Mouse (Mus musculus) embryonic fibroblast, embryonic 13.5 days (primary cell): ENCODE data around the gene Tmie. TPM values are rescaled to one million over a fixed set of nuclear protein-coding genes. Genes with fewer than 3 reads are reported as not detected.
"Not testable (repeated sequence)": the region's sequence is repeated elsewhere in the genome, so short reads cannot be mapped to it uniquely, and the experiment has no call there.

Experiments
- H3K27ac ChIP-seq: 2 replicates; pipeline ENCODE4 v1.5.1; 2012; ENCODE audit warnings: low read length, control low read depth, inconsistent platforms; ENCODE audit not compliant: insufficient read depth
- H3K4me1 ChIP-seq: 2 replicates; pipeline ENCODE4 v1.6.1; 2011; ENCODE audit warnings: low read length; ENCODE audit not compliant: control insufficient read depth, insufficient read depth
- H3K4me3 ChIP-seq: 2 replicates; pipeline ENCODE4 v1.5.1; 2011; ENCODE audit warnings: mild to moderate bottlenecking, control low read depth, low read length; ENCODE audit not compliant: insufficient read depth
- CTCF ChIP-seq: IDR thresholded peaks from 2 replicates; pipeline ENCODE4 v1.5.1; 2011; ENCODE audit warnings: mild to moderate bottlenecking, control low read depth, low read length, moderate library complexity, borderline replicate concordance; ENCODE audit not compliant: insufficient read depth
- POLR2A ChIP-seq: IDR thresholded peaks from 2 replicates; pipeline ENCODE4 v1.6.1; 2011; ENCODE audit warnings: low read depth, mild to moderate bottlenecking, control low read depth, low read length, moderate library complexity
- polyA plus RNA-seq: library from polyadenylated mRNA; stranded (reverse); fragments of >200 nt; gene quantifications from 2 replicates; pipeline ENCODE4 v1.2.4, GENCODE M21; 2011; ENCODE audit warnings: low read depth; ENCODE audit not compliant: missing spikeins, insufficient read length

Gene Tmie
- polyA plus RNA-seq, 1 experiment, result 0.56 TPM

DNA sequence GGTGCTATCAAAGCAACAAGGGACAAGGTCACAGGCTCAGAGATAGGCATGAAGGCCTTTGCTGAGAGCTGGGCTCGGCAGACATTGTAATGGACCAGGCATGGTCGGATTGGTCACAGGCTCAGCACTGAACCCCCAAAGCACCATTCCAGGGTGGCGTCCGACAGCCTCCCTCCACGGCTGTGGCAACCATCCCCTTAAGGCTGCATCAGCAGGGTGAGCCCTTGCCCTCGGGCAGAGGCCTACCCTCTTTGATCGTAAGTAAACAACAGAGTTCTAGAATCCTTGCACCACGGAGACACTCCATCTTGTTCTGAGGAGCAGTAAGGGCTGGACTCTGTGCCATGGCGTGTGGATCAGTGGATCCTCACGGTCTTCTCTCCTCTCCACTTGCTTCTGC, 35.7 kb downstream of the Tmie start, which contains the start of gene Prss46:
Prss46 (plus strand) TSS at position 301 of the 400 bp plus-strand sequence.
- no peak within 1 kb of the TSS for H3K4me3 ChIP-seq
- H3K4me1 ChIP-seq, result no peaks in the 10 kb centered on the region
- TF ChIP-seq CTCF, result no peak
- TF ChIP-seq POLR2A, result no peak
- H3K27ac ChIP-seq, result no peak within 1 kb of the TSS

GRCm38 (mm10) chr9:110841438-110841837, 38.5 kb downstream of the Tmie start:
- H3K4me3 ChIP-seq, result no peak overlapping the region
- TF ChIP-seq POLR2A (no peak), CTCF (no peak)
- no peaks in the 10 kb centered on the region for H3K4me1 ChIP-seq
- no peak overlapping the region for H3K27ac ChIP-seq

DNA sequence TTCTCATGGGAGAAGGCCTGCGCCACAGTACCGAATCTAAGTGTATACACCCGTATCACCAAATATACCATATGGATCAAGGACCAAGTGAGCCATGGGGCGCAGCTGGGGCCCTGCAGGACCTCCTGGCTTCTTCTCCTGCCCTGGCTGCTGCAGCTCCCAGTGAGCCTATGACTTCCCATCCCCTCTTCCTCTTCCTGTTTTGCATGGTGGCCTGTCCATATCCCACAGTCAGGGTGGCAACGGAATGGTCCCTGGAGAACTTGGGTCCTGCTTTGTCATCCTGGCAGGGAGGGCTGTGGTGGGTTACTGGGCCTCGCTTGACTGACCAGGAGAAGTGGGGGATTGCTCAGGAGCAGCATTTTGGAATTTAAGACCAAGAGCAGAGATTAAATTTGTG, 39.0 kb downstream of the Tmie start:
- Histone ChIP-seq H3K4me3 (no peak overlapping the region), H3K27ac (no peak overlapping the region), H3K4me1 (no peaks in the 10 kb centered on the region)
- TF ChIP-seq POLR2A, result no peak
- TF ChIP-seq CTCF, result no peak

GRCm38 (mm10) chr9:110836112-110836511, 43.8 kb downstream of the Tmie start:
- Histone ChIP-seq H3K4me1 (no peaks in the 10 kb centered on the region), H3K4me3 (no peak overlapping the region), H3K27ac (no peak overlapping the region)
- TF ChIP-seq POLR2A (no peak), CTCF (no peak)

DNA sequence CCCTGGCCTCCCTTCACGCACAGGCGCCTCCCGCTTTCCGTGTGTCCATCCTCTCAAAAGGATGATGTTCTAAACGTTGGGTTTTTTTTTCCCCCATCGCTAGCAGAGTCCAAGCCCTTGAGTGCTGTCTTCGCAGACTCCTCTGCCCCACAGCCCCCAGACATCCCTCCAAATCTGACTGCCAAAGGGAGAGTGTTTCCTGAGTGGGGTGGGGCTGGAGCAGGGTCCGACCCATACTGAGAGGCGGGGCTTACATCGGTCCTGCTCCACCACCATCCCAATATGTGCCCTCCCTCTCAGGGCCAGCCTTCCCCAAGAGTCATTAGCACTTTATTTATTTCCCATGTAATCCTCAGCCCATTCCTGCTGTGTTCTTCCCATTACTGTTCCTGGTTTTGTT, 45.0 kb downstream of the Tmie start:
- Histone ChIP-seq H3K4me3 (no peak overlapping the region), H3K4me1 (no peaks in the 10 kb centered on the region), H3K27ac (no peak overlapping the region)
- TF ChIP-seq POLR2A (no peak), CTCF (no peak)

- Histone ChIP-seq H3K4me3 (no peak within 1 kb of the TSS), H3K4me1 (no peaks in the 10 kb centered on the region), H3K27ac (no peak within 1 kb of the TSS)
- no peak for TF ChIP-seq CTCF
- TF ChIP-seq POLR2A, result no peak
Measured at GRCm38 (mm10) chr9:110834411-110834810, 45.5 kb downstream of the Tmie start, which contains the start of gene Prss45. Prss45 (plus strand) TSS chr9:110834588.

DNA sequence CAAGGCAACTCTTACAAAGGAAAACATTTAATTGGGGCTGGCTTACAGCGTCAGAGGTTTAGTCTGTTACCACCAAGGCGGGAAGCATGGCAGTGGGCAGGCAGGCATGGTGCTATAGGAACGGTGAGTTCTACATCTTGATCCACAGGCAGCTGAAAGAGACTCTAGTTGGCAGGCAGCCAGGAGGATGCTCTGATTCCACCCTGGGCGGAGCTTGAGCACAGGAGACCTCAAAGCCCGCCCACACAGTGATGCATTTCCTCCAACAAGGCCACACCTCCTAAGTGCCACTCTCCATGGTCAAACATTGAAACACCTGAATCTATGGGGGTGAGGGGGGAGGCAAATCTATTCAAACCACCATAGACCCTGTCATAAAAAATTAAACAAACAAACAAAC, 46.9 kb downstream of the Tmie start:
- Histone ChIP-seq H3K4me3 (no peak overlapping the region), H3K4me1 (no peaks in the 10 kb centered on the region), H3K27ac (no peak overlapping the region)
- TF ChIP-seq POLR2A (no peak), CTCF (no peak)

- no peak within 1 kb of the TSS for H3K27ac ChIP-seq
- no peaks in the 10 kb centered on the region for H3K4me1 ChIP-seq
- TF ChIP-seq CTCF (no peak), POLR2A (no peak)
- H3K4me3 ChIP-seq, result no peak within 1 kb of the TSS
Measured at GRCm38 (mm10) chr9:110826390-110826789, 53.5 kb downstream of the Tmie start, which contains the start of gene Prss43. Prss43 (plus strand) TSS chr9:110826690.

DNA sequence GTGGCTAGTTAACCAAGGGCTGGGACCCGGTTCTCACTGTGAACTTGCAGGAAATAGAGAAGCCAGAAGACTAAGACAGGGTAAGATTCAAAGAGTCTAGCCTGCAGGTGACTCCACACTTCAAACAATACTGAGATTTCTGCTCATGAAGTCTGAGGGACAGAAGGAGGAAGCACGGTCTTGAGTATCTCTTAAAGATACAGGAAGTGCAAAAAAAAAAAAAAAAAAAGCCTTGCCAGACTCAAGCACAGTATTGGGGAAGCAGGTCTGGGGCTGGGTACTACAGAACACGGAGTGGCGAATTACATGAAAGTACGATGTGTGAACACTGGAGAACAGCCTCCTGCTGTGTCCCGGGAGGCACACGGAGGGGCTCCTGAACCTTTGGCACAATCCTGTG, 54.1 kb downstream of the Tmie start:
- no peak overlapping the region for H3K4me3 ChIP-seq
- no peak overlapping the region for H3K27ac ChIP-seq
- H3K4me1 ChIP-seq, result no peaks in the 10 kb centered on the region
- TF ChIP-seq CTCF (no peak), POLR2A (no peak)

DNA sequence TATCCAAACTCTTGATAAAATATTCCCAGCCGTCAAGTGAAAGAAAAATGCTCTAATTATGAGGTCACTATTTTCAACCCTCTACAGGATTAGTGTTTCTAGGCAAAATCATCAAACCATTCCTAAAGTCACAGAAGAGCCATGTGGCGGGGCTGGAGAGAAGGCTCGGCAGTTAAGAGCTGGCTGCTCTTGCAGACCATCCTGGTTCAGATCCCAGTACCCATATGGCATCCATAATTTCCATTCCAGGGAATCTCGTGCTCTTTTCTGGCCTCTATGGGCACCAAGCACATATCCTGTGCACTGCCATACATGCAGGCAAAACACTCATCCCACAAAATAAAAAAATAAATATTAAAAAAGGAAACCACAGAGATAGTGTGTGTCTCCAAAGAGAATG, 54.5 kb downstream of the Tmie start:
- no peak overlapping the region for H3K4me3 ChIP-seq
- no peaks in the 10 kb centered on the region for H3K4me1 ChIP-seq
- TF ChIP-seq POLR2A (no peak), CTCF (no peak)
- no peak overlapping the region for H3K27ac ChIP-seq

GRCm38 (mm10) chr9:110821436-110821835, 58.5 kb downstream of the Tmie start:
- Histone ChIP-seq H3K4me3 (no peak overlapping the region), H3K4me1 (no peaks in the 10 kb centered on the region), H3K27ac (no peak overlapping the region)
- TF ChIP-seq CTCF, result no peak
- TF ChIP-seq POLR2A, result no peak

GRCm38 (mm10) chr9:110820546-110820945, 59.4 kb downstream of the Tmie start:
- not testable (repeated sequence) for H3K4me1 ChIP-seq, H3K4me3 ChIP-seq, H3K27ac ChIP-seq
